Comparison of ENCODE assay signal across 9 mouse cellular contexts in genomic region chr8:111739604-111740003, GRCm38 (mm10). TPM values are rescaled to one million over a fixed set of nuclear protein-coding genes. Genes with fewer than 3 reads are reported as not detected.
A peak's percentile ranks its signal among the peaks of the same experiment; 100 is the strongest.
DNase-seq lines count a peak whose midpoint lies in the region; ATAC-seq and TF ChIP-seq lines count a peak whose summit lies in the region.
"Had no signal": no experiment of that assay in that cellular context is flagged by ENCODE, and none has a peak within 500 bp of the region (broad histone marks: within the 10 kb centered on the region; RNA-seq: fewer than 3 reads in every experiment).

No protein-coding gene starts in this region.

- 28% methylated on average over 7 of the region's 7 CpGs for WGBS in cerebellum, adult 2 months
- 47% methylated on average over 7 of the region's 7 CpGs for WGBS in lung, embryonic 16.5 days
- 26% methylated on average over 7 of the region's 7 CpGs for WGBS in lung, adult 2 months
- WGBS in small intestine, adult 2 months: 18% methylated on average over 7 of the region's 7 CpGs

- H3K9me3 ChIP-seq in lung, embryonic 16.5 days (ENCODE audit: control insufficient read depth, low read length): no peaks in the 10 kb centered on the region

- DNase-seq in cerebellum, adult 2 months: no peak
- DNase-seq in cerebellum, postnatal 36 days: no peak
- no peak for DNase-seq in lung, adult 2 months
- peak; percentile 48 for DNase-seq in induced T-regulatory cell, adult 2 months (ENCODE audit: low read depth)
- DNase-seq in spleen, postnatal 10 days (ENCODE audit: low spot score in 2 of 2): no peak
- DNase-seq in adrenal gland, postnatal 25 days: no peak
- DNase-seq: layer of hippocampus, adult 9-11 months had no signal

- TF ChIP-seq POLR2A in cerebellum, adult 2 months (IDR thresholded peaks at IDR 0.05; ENCODE audit: borderline replicate concordance, insufficient read depth, low read length): no peak
- TF ChIP-seq POLR2A in lung, adult 2 months (IDR thresholded peaks at IDR 0.05; ENCODE audit: borderline replicate concordance, extremely low read depth, low read depth, low read length): no peak
- no peak for TF ChIP-seq POLR2A in small intestine, adult 2 months (IDR thresholded peaks at IDR 0.05; ENCODE audit: low read depth, low read length)

- no peaks in the 10 kb centered on the region for H3K27me3 ChIP-seq in cerebellum, adult 2 months (ENCODE audit: control insufficient read depth, insufficient read depth, low read length)
- H3K27me3 ChIP-seq in lung, embryonic 16.5 days (ENCODE audit: control insufficient read depth, insufficient read depth, low read depth, low read length): no peaks in the 10 kb centered on the region
- H3K27me3 ChIP-seq in small intestine, adult 2 months (ENCODE audit: control insufficient read depth, insufficient read depth, low read length): no peaks in the 10 kb centered on the region

- H3K4me1 ChIP-seq in cerebellum, adult 2 months (ENCODE audit: control insufficient read depth, insufficient read depth, low read length): peaks cover 70% of the 10 kb centered on the region
- peaks cover 75% of the 10 kb centered on the region for H3K4me1 ChIP-seq in lung, embryonic 16.5 days (replicated peaks; ENCODE audit: control insufficient read depth, insufficient read depth, low read length)
- peaks cover 63% of the 10 kb centered on the region for H3K4me1 ChIP-seq in lung, adult 2 months (ENCODE audit: control insufficient read depth, insufficient read depth, low read length)
- peaks cover 64% of the 10 kb centered on the region for H3K4me1 ChIP-seq in small intestine, adult 2 months (ENCODE audit: control insufficient read depth, insufficient read depth, insufficient read length, low read length)

- ATAC-seq in lung, embryonic 16.5 days (ENCODE audit: low read depth): no peak

- peak; percentile 6; the same call in 1 of the 2 replicates for TF ChIP-seq CTCF in cerebellum, adult 2 months (IDR thresholded peaks at IDR 0.05; ENCODE audit: borderline replicate concordance, insufficient read depth, low read depth, low read length)
- TF ChIP-seq CTCF in lung, adult 2 months (IDR thresholded peaks at IDR 0.05; ENCODE audit: insufficient read depth, low read length): no peak
- TF ChIP-seq CTCF in small intestine, adult 2 months (IDR thresholded peaks at IDR 0.05; ENCODE audit: extremely low read depth, insufficient read length, insufficient replicate concordance, low read depth, low read length): peak; percentile 37; the same call in 1 of the 2 replicates

- peak overlapping the region; percentile 29; the same call in 1 of the 2 replicates for H3K9ac ChIP-seq in lung, embryonic 16.5 days (ENCODE audit: low read length)

- H3K27ac ChIP-seq in cerebellum, adult 2 months (ENCODE audit: insufficient read depth, low read length): peak overlapping the region; percentile 9; the same call in 1 of the 2 replicates
- peak overlapping the region; percentile 24; the same call in 1 of the 2 replicates for H3K27ac ChIP-seq in lung, embryonic 16.5 days (ENCODE audit: low read length)
- H3K27ac ChIP-seq in small intestine, adult 2 months (ENCODE audit: insufficient read depth, low read depth, low read length): peak overlapping the region; percentile 80

- H3K4me2 ChIP-seq in lung, embryonic 16.5 days (ENCODE audit: low read depth, low read length): no peak overlapping the region

- no peak overlapping the region for H3K4me3 ChIP-seq in cerebellum, adult 2 months (replicated peaks; ENCODE audit: insufficient read depth, low read depth, low read length)
- H3K4me3 ChIP-seq in lung, embryonic 16.5 days (ENCODE audit: low read length): no peak overlapping the region
- H3K4me3 ChIP-seq in lung, adult 2 months (replicated peaks; ENCODE audit: extremely low read depth, low read depth, low read length): no peak overlapping the region
- peak overlapping the region; percentile 0; the same call in 1 of the 2 replicates for H3K4me3 ChIP-seq in small intestine, adult 2 months (ENCODE audit: low read depth, low read length)

- no peaks in the 10 kb centered on the region for H3K36me3 ChIP-seq in lung, embryonic 16.5 days (ENCODE audit: control insufficient read depth, insufficient read depth, low read length)
- H3K36me3 ChIP-seq in small intestine, adult 2 months (ENCODE audit: control insufficient read depth, insufficient read depth, low read length): no peaks in the 10 kb centered on the region

RNA-seq across cellular contexts. Expression of gene Bcar1, which starts 4.0 kb away (rescaled TPM):
- 129 and 146 TPM in 2 replicates for polyA plus RNA-seq in cerebellum, adult 2 months (2012; rRNA removed)
- polyA plus RNA-seq in lung, embryonic 16.5 days (2015; fragmentation: Nextera tagmentation; extraction: Ambion mirVana): 49.2 and 52.1 TPM in 2 replicates
- 81.4 and 87.7 TPM in 2 replicates for polyA plus RNA-seq in lung, adult 2 months (2012; rRNA removed)
- 84.1 and 251 TPM in 2 replicates for polyA plus RNA-seq in small intestine, adult 2 months (2012; rRNA removed)
- total RNA-seq in adrenal gland, postnatal 25 days (2021): 64.5 and 70.0 TPM in 2 replicates

RNA-seq across cellular contexts. Expression of gene Ctrb1, which starts 48.8 kb away (rescaled TPM):
- 0.29 and 0.33 TPM in 2 replicates for polyA plus RNA-seq in cerebellum, adult 2 months (2012; rRNA removed)
- polyA plus RNA-seq in lung, embryonic 16.5 days (2015; fragmentation: Nextera tagmentation; extraction: Ambion mirVana): 1.2 TPM in 1 of 2 replicates, not detected in the other
- 1.5 and 59.1 TPM in 2 replicates for polyA plus RNA-seq in lung, adult 2 months (2012; rRNA removed)
- polyA plus RNA-seq in small intestine, adult 2 months (2012; rRNA removed): 138 and 67,254 TPM in 2 replicates
- total RNA-seq in adrenal gland, postnatal 25 days (2021): not detected in 2 replicates

Comparison
In these comparisons a context has a peak if more than half of its experiments do, and no peak if none do; other contexts are left out.
1. H3K27ac ChIP-seq: peak in every context shown above with its lines; median percentile 80 in small intestine, adult 2 months; 24 in lung, embryonic 16.5 days; 9 in cerebellum, adult 2 months.